Mouse (Mus musculus) hindlimb bud, embryonic 11.5 days (tissue): ENCODE results near the gene Tekt1.

Experiments
- DNase-seq: peaks from one replicate; pipeline ENCODE4 v3.0.0-alpha.2; 2012; ENCODE audit warnings: low read depth, low spot score; ENCODE audit errors: extremely low spot score

The Tekt1 gene

GRCm38 (mm10) chr11:72362347-72362741 is at the start of gene Tekt1:
Gene Tekt1 (minus strand): TSS chr11:72362442.
- no peak for DNase-seq

DNA sequence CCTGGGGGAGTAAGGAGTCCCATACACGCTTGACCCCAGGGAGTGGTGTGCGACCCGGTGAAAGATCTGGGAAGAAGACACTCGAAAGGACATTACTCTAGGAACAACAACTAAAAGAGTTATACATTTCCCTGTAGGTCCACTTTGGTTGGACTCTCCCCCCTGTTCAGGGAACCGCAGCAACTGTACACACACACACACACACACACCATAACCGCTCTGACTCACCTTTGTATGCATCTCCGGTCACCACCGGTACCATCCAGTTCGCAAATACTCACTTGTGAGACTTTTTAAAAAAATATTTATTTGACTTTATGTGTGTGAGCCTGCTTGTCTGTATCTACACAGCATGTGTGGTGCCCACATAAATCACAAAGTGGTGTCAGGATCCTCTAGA is 49.7 kb upstream of the Tekt1 start:
- no peak for DNase-seq

DNA sequence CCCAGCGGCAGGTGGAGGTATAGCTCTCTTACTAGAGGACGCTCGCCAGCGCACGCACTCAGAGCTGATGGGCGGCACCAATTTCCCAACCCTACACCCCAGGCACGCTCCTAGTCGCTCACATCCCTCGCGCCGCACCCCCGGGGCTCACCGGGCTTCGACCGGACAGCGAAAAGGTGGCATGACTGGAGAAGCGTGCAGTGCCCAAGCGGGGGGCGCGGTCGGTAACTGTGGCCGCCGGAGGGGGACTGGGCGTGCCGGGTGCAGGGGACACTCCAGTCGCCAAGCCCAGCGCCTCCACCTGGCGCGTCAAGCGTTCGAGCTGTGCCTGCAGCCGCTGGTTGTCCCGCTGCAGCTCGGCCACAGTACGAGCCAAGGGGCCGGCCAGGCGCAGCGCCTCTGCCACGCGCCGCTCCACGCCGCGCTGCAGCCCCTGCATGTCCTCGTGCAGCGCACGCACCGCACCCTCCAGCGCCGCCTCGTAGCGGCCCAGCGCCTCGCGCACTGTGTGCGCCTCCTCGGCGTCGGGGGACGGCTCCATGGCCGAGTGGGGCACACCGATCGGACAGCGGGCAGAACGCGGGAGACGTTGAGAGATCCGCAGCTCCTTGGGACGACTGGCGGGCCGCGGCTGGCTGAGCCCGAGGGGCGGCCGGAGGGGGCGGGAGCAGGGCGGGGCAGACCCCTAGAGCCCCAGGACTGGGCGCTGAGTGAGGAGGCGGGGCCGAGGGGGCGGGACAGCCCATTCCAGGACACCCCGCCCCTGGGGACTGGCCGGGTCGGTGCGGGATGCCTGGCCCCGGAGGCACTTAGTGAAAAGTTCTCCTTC is 49.1 kb upstream of the Tekt1 start, which contains the start of gene Smtnl2:
TSS of gene Smtnl2 (minus strand) at position 621 of the 829 bp plus-strand sequence.
- no peak for DNase-seq

- no peak for DNase-seq
Observed at GRCm38 (mm10) chr11:72410521-72411092, 48.4 kb upstream of the Tekt1 start.

- no peak for DNase-seq
Observed at GRCm38 (mm10) chr11:72409649-72410385, 47.6 kb upstream of the Tekt1 start.

- DNase-seq, result no peak
Observed at GRCm38 (mm10) chr11:72408451-72409170, 46.4 kb upstream of the Tekt1 start.

- DNase-seq, result no peak
Observed at GRCm38 (mm10) chr11:72407574-72407973, 45.3 kb upstream of the Tekt1 start.

- no peak for DNase-seq
Observed at GRCm38 (mm10) chr11:72407081-72407480, 44.8 kb upstream of the Tekt1 start.

DNA sequence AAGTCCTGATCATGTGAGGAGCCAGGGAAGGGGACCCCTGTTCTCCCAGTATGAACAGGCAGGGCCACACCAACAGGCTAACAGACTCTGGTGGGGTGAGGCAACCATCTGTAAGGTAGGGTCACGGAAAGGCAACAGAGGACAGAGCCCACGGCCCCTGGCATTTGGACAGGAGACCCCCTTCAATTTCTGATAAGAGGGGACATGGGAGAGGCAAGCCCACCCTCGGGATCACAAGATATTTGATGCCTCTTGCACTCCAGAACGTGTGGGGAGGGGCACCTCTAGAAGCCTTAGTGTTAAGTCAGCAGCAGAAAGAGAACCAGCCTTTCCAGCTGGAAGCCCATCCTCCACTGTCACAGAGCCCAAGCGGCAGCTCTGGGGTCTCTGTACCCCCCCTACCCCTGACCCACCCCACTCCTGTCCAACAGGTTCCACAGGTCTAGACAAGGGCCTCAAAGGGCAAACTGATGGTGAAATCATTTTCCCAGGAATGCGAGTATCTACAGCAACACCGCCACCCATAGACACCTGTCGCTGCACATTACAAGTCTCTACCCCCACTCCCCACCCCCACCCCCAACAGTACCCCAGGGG is 43.9 kb upstream of the Tekt1 start:
- DNase-seq, result no peak

GRCm38 (mm10) chr11:72405532-72405931 is 43.3 kb upstream of the Tekt1 start:
- DNase-seq, result no peak

DNA sequence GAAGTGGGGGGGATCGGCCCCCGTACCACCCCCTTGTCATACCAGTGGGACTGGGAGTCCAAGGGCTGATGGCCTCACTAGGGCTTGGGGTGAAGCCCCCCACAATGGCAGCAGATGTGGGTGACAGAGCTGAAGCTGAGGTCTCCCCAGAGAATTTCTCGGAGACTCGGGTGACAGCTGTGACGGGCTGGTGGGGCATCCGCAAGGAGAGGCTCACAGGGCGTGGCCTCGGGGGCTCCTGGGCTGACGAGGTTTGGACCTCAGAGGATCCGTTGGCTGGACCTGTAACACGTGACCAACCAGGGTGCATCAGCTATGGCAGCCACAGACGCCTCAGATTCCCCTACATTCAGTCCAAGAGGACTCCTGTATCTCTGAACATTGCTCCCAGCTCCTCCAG is 40.7 kb upstream of the Tekt1 start:
- DNase-seq, result no peak

- DNase-seq, result no peak
Observed at GRCm38 (mm10) chr11:72402017-72402416, 39.8 kb upstream of the Tekt1 start.

DNA sequence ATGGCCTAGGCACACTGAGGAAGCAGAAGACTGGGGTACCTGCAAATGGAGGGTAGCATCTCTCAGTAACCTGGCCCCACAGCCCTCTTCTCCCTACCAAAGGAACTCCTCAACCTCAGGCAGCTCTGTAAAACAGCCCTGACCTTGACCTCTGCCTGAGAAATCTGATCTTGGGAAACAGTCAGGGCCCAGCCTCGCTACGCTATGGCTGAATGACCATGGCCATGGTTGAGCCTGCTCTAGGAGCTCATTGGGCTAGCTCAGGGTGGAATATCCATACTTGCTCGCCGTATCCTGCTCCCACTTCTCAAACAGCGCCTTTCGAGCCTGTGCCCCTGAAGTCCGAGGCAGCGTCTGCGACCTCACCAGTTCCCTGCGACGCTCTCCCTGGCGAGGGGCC is 38.8 kb upstream of the Tekt1 start:
- DNase-seq, result no peak

DNA sequence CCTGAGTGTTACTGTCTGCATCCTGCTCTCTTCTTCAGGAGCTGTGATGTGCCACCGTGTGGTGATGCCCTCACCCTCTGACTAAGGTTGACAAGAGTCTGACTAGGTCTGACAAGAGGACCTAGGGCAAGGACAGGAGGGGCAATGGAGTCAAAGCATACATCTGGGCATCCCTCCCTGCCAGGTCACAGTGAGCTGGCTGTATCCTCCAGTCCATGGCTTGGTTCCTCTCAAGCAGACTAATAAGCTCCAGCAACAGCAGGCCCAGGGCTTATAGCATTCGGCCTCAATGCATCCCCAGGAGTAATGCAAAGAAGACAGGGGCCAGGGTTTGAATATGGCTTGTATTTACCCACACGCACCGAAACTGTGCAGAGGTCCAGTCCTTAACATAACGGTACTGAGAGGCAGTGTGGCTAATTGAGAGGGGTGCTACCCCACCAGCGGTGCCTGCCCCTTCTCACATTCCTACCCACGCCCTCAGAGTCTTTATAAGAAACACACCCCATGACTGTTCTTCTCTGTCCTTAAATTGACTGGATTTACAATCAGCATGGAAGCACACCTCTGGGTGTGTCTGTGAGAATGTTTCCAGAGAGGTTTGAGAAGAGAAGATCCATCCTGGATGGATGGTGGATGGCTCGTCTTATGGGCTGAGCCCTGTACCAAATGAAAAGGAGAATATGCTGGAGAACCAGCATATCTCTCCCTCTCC is 35.7 kb upstream of the Tekt1 start:
- no peak for DNase-seq

GRCm38 (mm10) chr11:72397072-72397471 is 34.8 kb upstream of the Tekt1 start:
- DNase-seq, result no peak

GRCm38 (mm10) chr11:72396621-72397020 is 34.4 kb upstream of the Tekt1 start:
- no peak for DNase-seq

- no peak for DNase-seq
Observed at GRCm38 (mm10) chr11:72395652-72396051, 33.4 kb upstream of the Tekt1 start.

DNA sequence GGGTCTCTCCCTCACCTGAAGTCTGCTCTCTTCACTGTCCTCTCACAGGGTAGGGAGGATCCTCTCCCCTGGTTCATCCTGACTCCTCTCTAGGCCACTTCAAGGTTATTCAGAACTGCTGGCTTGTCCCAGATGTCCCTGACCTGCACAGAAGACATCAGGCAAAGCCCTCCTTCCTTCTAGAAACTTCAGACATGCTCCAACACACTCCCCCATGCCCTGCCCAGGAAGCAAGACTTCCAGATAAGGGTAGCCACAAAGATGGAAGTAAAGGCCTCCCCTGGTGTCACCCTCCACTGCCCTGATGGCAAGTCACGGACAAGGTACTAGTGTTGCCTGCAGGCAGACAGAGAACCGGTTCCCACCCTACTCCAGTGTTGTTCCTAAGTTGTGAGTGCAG is 32.5 kb upstream of the Tekt1 start:
- DNase-seq, result no peak

DNA sequence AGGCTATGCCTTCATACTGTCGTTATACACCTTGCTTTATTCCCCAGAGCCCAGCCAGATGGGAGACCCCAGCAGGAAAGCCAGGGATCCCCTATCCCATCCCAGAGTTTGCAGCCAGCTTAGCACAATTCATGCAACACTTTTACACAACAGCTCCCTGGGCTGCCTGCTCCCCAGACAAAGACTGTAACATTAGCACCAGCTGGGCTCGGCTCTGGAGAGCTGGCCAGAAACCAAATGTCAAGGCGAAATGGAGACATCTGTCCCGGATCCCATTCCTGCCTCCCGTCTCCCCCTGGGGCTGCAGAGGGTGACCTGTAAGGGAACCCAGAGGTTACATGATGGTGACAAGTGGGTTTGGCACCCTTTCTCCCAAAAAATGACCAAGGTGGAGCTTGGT is 31.4 kb upstream of the Tekt1 start:
- no peak for DNase-seq

DNA sequence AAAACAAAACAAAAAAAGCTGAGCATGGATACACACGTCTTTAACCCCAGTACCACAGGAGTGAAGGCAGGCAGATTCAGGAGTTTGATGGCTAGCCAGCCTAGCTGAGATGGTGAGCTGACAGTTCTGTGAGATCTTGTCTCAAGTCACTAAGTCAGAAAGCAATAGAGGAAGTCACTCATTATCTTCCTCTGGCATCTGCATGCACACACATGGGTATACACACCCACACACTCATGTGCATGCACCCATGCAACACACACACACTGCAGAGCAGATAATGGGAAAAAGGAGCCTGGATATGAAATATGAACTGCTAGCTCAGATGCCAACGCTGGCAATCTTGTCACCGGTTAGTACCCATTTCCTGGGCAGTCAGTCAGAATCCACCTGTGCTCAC is 31.0 kb upstream of the Tekt1 start:
- DNase-seq, result no peak
